Mouse (Mus musculus) hindbrain, embryonic 14.5 days (tissue): ENCODE data around the gene Zfp811. TPM values are rescaled to one million over a fixed set of nuclear protein-coding genes. Genes with fewer than 3 reads are reported as not detected.
A peak's percentile ranks its signal among the peaks of the same experiment; 100 is the strongest.

Source experiments
- ATAC-seq: fragments of 200-750 bp; cut with Nextera tagmentation; 2 replicates; pipeline ENCODE4 v1.8.0; 2017; ENCODE audit warnings: moderate number of reproducible peaks, mild to moderate bottlenecking, moderate TSS enrichment, moderate library complexity; ENCODE audit not compliant: low FRiP score
- DNase-seq: peaks from one replicate; pipeline ENCODE4 v3.0.0-alpha.2; 2015; ENCODE audit warnings: low spot score
- H3K27ac ChIP-seq: fragments of 300-500 bp; sonication (generic); 2 replicates; pipeline ENCODE4 v1.5.1; 2014; ENCODE audit warnings: mild to moderate bottlenecking, moderate library complexity
- H3K27me3 ChIP-seq: fragments of 300-500 bp; sonication (generic); 2 replicates; pipeline ENCODE4 v1.6.1; 2014; ENCODE audit warnings: mild to moderate bottlenecking, low read length, mixed read lengths; ENCODE audit not compliant: control insufficient read depth, insufficient read depth
- H3K36me3 ChIP-seq: fragments of 300-500 bp; sonication (generic); replicated peaks from 2 replicates; pipeline ENCODE4 v1.6.1; 2014; ENCODE audit not compliant: control insufficient read depth, insufficient read depth
- H3K4me1 ChIP-seq: fragments of 300-500 bp; sonication (generic); replicated peaks from 2 replicates; pipeline ENCODE4 v1.6.1; 2014; ENCODE audit warnings: antibody characterized with exemption, low read length, mixed read lengths; ENCODE audit not compliant: control insufficient read depth, insufficient read depth
- H3K4me2 ChIP-seq: fragments of 300-500 bp; sonication (generic); replicated peaks from 2 replicates; pipeline ENCODE4 v1.6.1; 2014; ENCODE audit warnings: mild to moderate bottlenecking, moderate library complexity
- H3K4me3 ChIP-seq: fragments of 300-500 bp; sonication (generic); replicated peaks from 2 replicates; pipeline ENCODE4 v1.5.1; 2014; ENCODE audit warnings: mild to moderate bottlenecking, low read length
- H3K9ac ChIP-seq: fragments of 300-500 bp; sonication (generic); 2 replicates; pipeline ENCODE4 v1.6.1; 2014
- H3K9me3 ChIP-seq: fragments of 300-500 bp; sonication (generic); 2 replicates; pipeline ENCODE4 v1.6.1; 2016; ENCODE audit warnings: low read length; ENCODE audit not compliant: control insufficient read depth
- WGBS: fragments of 180-500 bp; shearing (Covaris S2); extraction: QIAGEN DNeasy Blood & Tissue Kit; methylation state at CpG from one replicate; pipeline ENCODE4 v1.1.7; 2014; 5-methylcytosine and 5-hydroxymethylcytosine counted together
- polyA plus RNA-seq: library from polyadenylated mRNA; unstranded; fragments of >200 nt; fragmentation: Nextera tagmentation; extraction: Ambion mirVana; gene quantifications from 2 replicates; pipeline ENCODE4 v1.2.1, GENCODE M21; 2014

Gene Zfp811
- polyA plus RNA-seq, 1 experiment from 2014 or later: 46.8 TPM

- no peaks in the 10 kb centered on the region for H3K4me1 ChIP-seq
- WGBS: 95% methylated on average over 3 of the region's 3 CpGs
- no peak for DNase-seq
Observed at GRCm38 (mm10) chr17:32777564-32777963, 32.2 kb downstream of the Zfp811 start.

DNA sequence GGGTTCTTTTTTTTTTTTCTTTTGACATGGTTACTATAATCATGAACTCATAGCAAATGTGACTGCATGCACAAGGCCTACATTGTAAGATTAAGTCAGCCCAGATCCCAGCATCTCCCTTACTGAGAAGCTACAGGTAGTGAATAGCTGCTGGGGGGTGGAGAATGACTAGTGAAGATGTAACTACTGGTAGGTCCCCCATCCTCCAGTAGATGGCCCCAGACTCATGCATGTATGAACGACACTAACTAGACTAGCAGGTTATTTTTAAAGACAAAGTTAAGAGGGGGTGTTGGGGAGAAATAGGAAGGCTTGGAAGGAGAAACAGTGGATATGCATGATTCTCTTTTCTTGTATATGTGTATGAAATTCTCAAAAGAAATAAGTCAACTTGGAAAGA, 38.5 kb downstream of the Zfp811 start:
- H3K9ac ChIP-seq: no peak overlapping the region
- ATAC-seq (no peak), DNase-seq (no peak)
- H3K4me3 ChIP-seq: no peak overlapping the region
- peaks cover 89% of the 10 kb centered on the region for H3K36me3 ChIP-seq
- 0 out of 2 replicates have a peak, but pooled peaks cover 4% of the 10 kb centered on the region for H3K9me3 ChIP-seq
- H3K27me3 ChIP-seq: no peaks in the 10 kb centered on the region
- 91% methylated on average over 1 of the region's 1 CpGs for WGBS
- H3K4me1 ChIP-seq: no peaks in the 10 kb centered on the region
- no peak overlapping the region for H3K27ac ChIP-seq
- no peak overlapping the region for H3K4me2 ChIP-seq

More at GRCm38 (mm10) chr17:32777564-32777963, 32.2 kb downstream of the Zfp811 start:
- no peaks in the 10 kb centered on the region for H3K9me3 ChIP-seq
- no peak for ATAC-seq
- no peak overlapping the region for H3K4me2 ChIP-seq
- H3K27ac ChIP-seq: no peak overlapping the region
- no peak overlapping the region for H3K4me3 ChIP-seq
- H3K36me3 ChIP-seq: peaks cover 47% of the 10 kb centered on the region
- no peaks in the 10 kb centered on the region for H3K27me3 ChIP-seq
- no peak overlapping the region for H3K9ac ChIP-seq

- ATAC-seq (no peak), DNase-seq (no peak)
- Histone ChIP-seq H3K27me3 (no peaks in the 10 kb centered on the region), H3K4me2 (no peak overlapping the region), H3K4me3 (no peak overlapping the region), H3K4me1 (no peaks in the 10 kb centered on the region), H3K9me3 (0 out of 2 replicates have a peak, but pooled peaks cover 7% of the 10 kb centered on the region), H3K9ac (no peak overlapping the region), H3K36me3 (peaks cover 71% of the 10 kb centered on the region), H3K27ac (no peak overlapping the region)
- WGBS: 98% methylated on average over 2 of the region's 2 CpGs
Observed at GRCm38 (mm10) chr17:32766422-32766821, 43.3 kb downstream of the Zfp811 start.

DNA sequence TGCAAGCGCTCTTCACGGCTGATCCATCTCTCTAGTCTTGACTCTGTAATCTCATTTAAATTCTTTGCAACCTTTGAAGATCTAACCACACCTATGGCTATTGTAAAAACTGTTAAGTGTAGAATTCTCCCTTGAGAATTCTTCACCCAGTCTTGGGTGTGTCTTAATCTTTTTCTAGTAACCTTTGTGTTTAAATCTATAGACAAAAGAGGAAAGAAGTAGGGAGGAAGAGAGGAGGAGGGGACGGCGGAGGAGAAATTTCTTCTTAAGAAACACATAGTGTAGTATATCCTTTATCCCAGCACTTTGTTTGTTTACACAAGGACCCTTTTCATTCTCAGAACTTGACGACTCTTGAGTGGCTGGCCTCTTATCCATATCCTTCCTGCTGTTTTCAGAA, 52.4 kb downstream of the Zfp811 start:
- H3K4me2 ChIP-seq: no peak overlapping the region
- no peak for DNase-seq
- no peak for ATAC-seq
- H3K9me3 ChIP-seq: no peaks in the 10 kb centered on the region
- no peaks in the 10 kb centered on the region for H3K27me3 ChIP-seq
- no peaks in the 10 kb centered on the region for H3K4me1 ChIP-seq
- H3K27ac ChIP-seq: no peak overlapping the region
- no peaks in the 10 kb centered on the region for H3K36me3 ChIP-seq
- 75% methylated on average over 5 of the region's 5 CpGs for WGBS
- no peak overlapping the region for H3K4me3 ChIP-seq
- no peak overlapping the region for H3K9ac ChIP-seq

DNA sequence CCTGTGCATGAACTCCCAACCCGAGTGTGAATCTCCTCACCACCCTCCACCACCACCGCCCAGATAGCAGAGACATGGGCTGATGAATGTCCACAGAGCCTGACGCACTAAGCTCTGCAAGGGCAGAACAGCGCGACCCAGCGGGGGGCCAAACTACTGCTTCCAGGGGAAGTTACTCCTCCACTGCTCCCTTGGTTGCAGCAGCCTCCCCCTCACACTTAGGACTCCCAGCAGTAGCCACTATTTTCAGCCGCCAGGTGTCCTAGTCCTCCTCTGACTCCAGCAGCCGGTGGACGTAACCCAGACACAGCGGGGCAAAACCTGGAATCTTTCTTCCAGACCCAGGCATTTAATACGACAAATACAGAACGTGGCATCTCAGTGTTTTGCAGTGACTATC, 56.1 kb downstream of the Zfp811 start:
- DNase-seq (peak; percentile 32), ATAC-seq (no peak)
- Histone ChIP-seq H3K9ac (no peak overlapping the region), H3K4me3 (no peak overlapping the region), H3K27ac (no peak overlapping the region), H3K4me2 (no peak overlapping the region), H3K36me3 (no peaks in the 10 kb centered on the region), H3K27me3 (no peaks in the 10 kb centered on the region), H3K9me3 (no peaks in the 10 kb centered on the region), H3K4me1 (no peaks in the 10 kb centered on the region)
- WGBS: 13% methylated on average over 12 of the region's 12 CpGs

GRCm38 (mm10) chr17:32752813-32753360, 56.8 kb downstream of the Zfp811 start:
- no peaks in the 10 kb centered on the region for H3K4me1 ChIP-seq
- H3K4me2 ChIP-seq: no peak overlapping the region
- DNase-seq (no peak), ATAC-seq (no peak)
- WGBS: 86% methylated on average over 6 of the region's 6 CpGs
- H3K9ac ChIP-seq: no peak overlapping the region
- no peaks in the 10 kb centered on the region for H3K27me3 ChIP-seq
- H3K4me3 ChIP-seq: no peak overlapping the region
- H3K27ac ChIP-seq: no peak overlapping the region
- no peaks in the 10 kb centered on the region for H3K36me3 ChIP-seq
- H3K9me3 ChIP-seq: no peaks in the 10 kb centered on the region

- WGBS: 53% methylated on average over 5 of the region's 5 CpGs
- DNase-seq (no peak), ATAC-seq (no peak)
- Histone ChIP-seq H3K36me3 (no peaks in the 10 kb centered on the region), H3K9me3 (no peaks in the 10 kb centered on the region), H3K4me2 (no peak overlapping the region), H3K4me1 (no peaks in the 10 kb centered on the region), H3K9ac (no peak overlapping the region), H3K27ac (no peak overlapping the region), H3K4me3 (no peak overlapping the region), H3K27me3 (no peaks in the 10 kb centered on the region)
Observed at GRCm38 (mm10) chr17:32750611-32751010, 59.1 kb downstream of the Zfp811 start.

Other genes starting within 250 kb of the Zfp811 start
- 0.37 and 0.60 TPM in 2 replicates for gene Cyp4f37, start 188.6 kb downstream of the Zfp811 start, polyA plus RNA-seq
- gene Cyp4f40, start 151.0 kb downstream of the Zfp811 start, polyA plus RNA-seq: not detected in 2 replicates
- 2.2 and 2.5 TPM in 2 replicates for gene Cyp4f15, start 124.3 kb downstream of the Zfp811 start, polyA plus RNA-seq
- gene Zfp871, start 21.6 kb downstream of the Zfp811 start, polyA plus RNA-seq: 60.8 and 65.5 TPM in 2 replicates
- 20.1 and 20.6 TPM in 2 replicates for gene Zfp799, start 20.3 kb upstream of the Zfp811 start, polyA plus RNA-seq
- 7.9 and 10.1 TPM in 2 replicates for gene Zfp870, start 81.7 kb upstream of the Zfp811 start, polyA plus RNA-seq
- 0.10 TPM in 1 of 2 replicates, not detected in the other for gene Cyp4f14, start 107.4 kb upstream of the Zfp811 start, polyA plus RNA-seq
- gene Cyp4f13, start 137.5 kb upstream of the Zfp811 start, polyA plus RNA-seq: 9.4 and 10.1 TPM in 2 replicates
- 8.5 and 8.9 TPM in 2 replicates for gene Zfp472, start 155.9 kb upstream of the Zfp811 start, polyA plus RNA-seq
- 20.2 and 23.5 TPM in 2 replicates for gene Zfp952, start 183.2 kb upstream of the Zfp811 start, polyA plus RNA-seq
- gene Zfp763, start 223.5 kb upstream of the Zfp811 start, polyA plus RNA-seq: 29.1 and 31.2 TPM in 2 replicates